Comparison of ENCODE assay signal across 21 mouse cellular contexts in genomic region chr6:84228196-84228595, GRCm38 (mm10).
A peak's percentile ranks its signal among the peaks of the same experiment; 100 is the strongest.
DNase-seq lines count a peak whose midpoint lies in the region; ATAC-seq and TF ChIP-seq lines count a peak whose summit lies in the region.
"Had no signal": no experiment of that assay in that cellular context is flagged by ENCODE, and none has a peak within 500 bp of the region (broad histone marks: within the 10 kb centered on the region; RNA-seq: fewer than 3 reads in every experiment).

No protein-coding gene starts in this region.

- no peak for ATAC-seq in forebrain, embryonic 13.5 days
- no peak for ATAC-seq in kidney, embryonic 14.5 days (ENCODE audit: low FRiP score, low TSS enrichment)
- ATAC-seq in neural tube, embryonic 15.5 days (ENCODE audit: low FRiP score), result no peak
- ATAC-seq: CD4-positive, CD25-positive, alpha-beta regulatory T cell, adult 4 months; lung, postnatal 0 days had no signal

- 58% methylated on average over 4 of the region's 4 CpGs for WGBS in forebrain, embryonic 10.5 days
- 68% methylated on average over 4 of the region's 4 CpGs for WGBS in forebrain, embryonic 13.5 days
- WGBS in kidney, embryonic 14.5 days, result 81% methylated on average over 4 of the region's 4 CpGs
- WGBS in neural tube, embryonic 15.5 days, result 86% methylated on average over 4 of the region's 4 CpGs

- H3K27ac ChIP-seq in forebrain, embryonic 10.5 days, result peak overlapping the region; percentile 73
- no peak overlapping the region for H3K27ac ChIP-seq in forebrain, embryonic 13.5 days
- H3K27ac ChIP-seq in kidney, embryonic 14.5 days (ENCODE audit: low read depth, low read length), result no peak overlapping the region
- H3K27ac ChIP-seq in neural tube, embryonic 15.5 days (replicated peaks), result no peak overlapping the region
- H3K27ac ChIP-seq: embryonic facial prominence, embryonic 15.5 days; hindbrain, embryonic 14.5 days; layer of hippocampus, adult 2 months; liver, embryonic 15.5 days; midbrain, embryonic 12.5 days; neural tube, embryonic 13.5 days had no signal

- no peak overlapping the region for H3K4me2 ChIP-seq in forebrain, embryonic 13.5 days
- H3K4me2 ChIP-seq in kidney, embryonic 14.5 days (replicated peaks; ENCODE audit: low read depth, low read length), result no peak overlapping the region
- no peak overlapping the region for H3K4me2 ChIP-seq in neural tube, embryonic 15.5 days
- H3K4me2 ChIP-seq: embryonic facial prominence, embryonic 15.5 days; hindbrain, embryonic 14.5 days; liver, embryonic 15.5 days; midbrain, embryonic 12.5 days; neural tube, embryonic 13.5 days had no signal

- H3K4me3 ChIP-seq in forebrain, embryonic 10.5 days, result no peak overlapping the region
- H3K4me3 ChIP-seq in forebrain, embryonic 13.5 days, result no peak overlapping the region
- no peak overlapping the region for H3K4me3 ChIP-seq in kidney, embryonic 14.5 days (ENCODE audit: low read length)
- H3K4me3 ChIP-seq in E14TG2a.4 (replicated peaks; ENCODE audit: low read length), result peak overlapping the region; percentile 13; the same call in 1 of the 2 replicates
- no peak overlapping the region for H3K4me3 ChIP-seq in neural tube, embryonic 15.5 days (replicated peaks)
- H3K4me3 ChIP-seq: embryonic facial prominence, embryonic 15.5 days; layer of hippocampus, adult 2 months; liver, embryonic 15.5 days; midbrain, embryonic 12.5 days; neural tube, embryonic 13.5 days had no signal

- no peak overlapping the region for H3K9ac ChIP-seq in forebrain, embryonic 13.5 days
- H3K9ac ChIP-seq in kidney, embryonic 14.5 days (ENCODE audit: low read depth, low read length), result no peak overlapping the region
- H3K9ac ChIP-seq in neural tube, embryonic 15.5 days (replicated peaks), result no peak overlapping the region
- H3K9ac ChIP-seq: embryonic facial prominence, embryonic 15.5 days; hindbrain, embryonic 14.5 days; liver, embryonic 15.5 days; midbrain, embryonic 12.5 days; neural tube, embryonic 13.5 days had no signal

- TF ChIP-seq CTCF in E14TG2a.4 (conservative IDR thresholded peaks at IDR 0.05; ENCODE audit: low read length), result no peak

- no peak for DNase-seq in forebrain, embryonic 10.5 days (ENCODE audit: extremely low spot score, low spot score)
- peak; percentile 51 for DNase-seq in kidney, adult 11 months
- DNase-seq in kidney, postnatal 36 days, result peak; percentile 46 to 76
- no peak for DNase-seq in spleen, postnatal 4 days (ENCODE audit: low spot score in 2 of 2)
- DNase-seq: adrenal gland, postnatal 14 days; cerebellum, adult 9-11 months; heart, postnatal 14 days; layer of hippocampus, postnatal 36 days; thymus, postnatal 36 days had no signal

- H3K36me3 ChIP-seq in forebrain, embryonic 10.5 days (replicated peaks), result no peaks in the 10 kb centered on the region
- H3K36me3 ChIP-seq in forebrain, embryonic 13.5 days (ENCODE audit: poor library complexity, severe bottlenecking), result no peaks in the 10 kb centered on the region
- H3K36me3 ChIP-seq in kidney, embryonic 14.5 days (ENCODE audit: control insufficient read depth, insufficient read depth, low read length), result no peaks in the 10 kb centered on the region
- H3K36me3 ChIP-seq in E14TG2a.4 (ENCODE audit: insufficient read depth, low read length), result no peaks in the 10 kb centered on the region
- no peaks in the 10 kb centered on the region for H3K36me3 ChIP-seq in neural tube, embryonic 15.5 days
- H3K36me3 ChIP-seq: embryonic facial prominence, embryonic 15.5 days; liver, embryonic 15.5 days; midbrain, embryonic 12.5 days; neural tube, embryonic 13.5 days had no signal

- H3K4me1 ChIP-seq in forebrain, embryonic 10.5 days, result peaks cover 53% of the 10 kb centered on the region
- peaks cover 34% of the 10 kb centered on the region for H3K4me1 ChIP-seq in forebrain, embryonic 13.5 days
- H3K4me1 ChIP-seq in kidney, embryonic 14.5 days (ENCODE audit: control insufficient read depth, insufficient read depth, low read length), result no peaks in the 10 kb centered on the region
- peaks cover 48% of the 10 kb centered on the region for H3K4me1 ChIP-seq in E14TG2a.4 (replicated peaks; ENCODE audit: low read depth, low read length)
- peaks cover 5% of the 10 kb centered on the region; the same call in 1 of the 2 replicates for H3K4me1 ChIP-seq in neural tube, embryonic 15.5 days
- H3K4me1 ChIP-seq: liver, embryonic 15.5 days had no signal

- H3K27me3 ChIP-seq in forebrain, embryonic 10.5 days (ENCODE audit: poor library complexity, severe bottlenecking), result peaks cover 17% of the 10 kb centered on the region
- no peaks in the 10 kb centered on the region for H3K27me3 ChIP-seq in forebrain, embryonic 13.5 days
- H3K27me3 ChIP-seq in kidney, embryonic 14.5 days (ENCODE audit: control insufficient read depth, insufficient read depth, low read length), result no peaks in the 10 kb centered on the region
- peaks cover 42% of the 10 kb centered on the region for H3K27me3 ChIP-seq in E14TG2a.4 (ENCODE audit: insufficient read depth, low read length)
- peaks cover 3% of the 10 kb centered on the region; the same call in 1 of the 2 replicates for H3K27me3 ChIP-seq in neural tube, embryonic 15.5 days (replicated peaks)
- H3K27me3 ChIP-seq: embryonic facial prominence, embryonic 15.5 days; liver, embryonic 15.5 days; neural tube, embryonic 13.5 days had no signal

- H3K9me3 ChIP-seq in forebrain, embryonic 10.5 days, result no peaks in the 10 kb centered on the region
- no peaks in the 10 kb centered on the region for H3K9me3 ChIP-seq in forebrain, embryonic 13.5 days (replicated peaks)
- H3K9me3 ChIP-seq in kidney, embryonic 14.5 days (ENCODE audit: control insufficient read depth, low read length), result no peaks in the 10 kb centered on the region
- H3K9me3 ChIP-seq in E14TG2a.4 (ENCODE audit: low read length), result no peaks in the 10 kb centered on the region
- H3K9me3 ChIP-seq in neural tube, embryonic 15.5 days (replicated peaks), result no peaks in the 10 kb centered on the region
- H3K9me3 ChIP-seq: embryonic facial prominence, embryonic 15.5 days; liver, embryonic 15.5 days; midbrain, embryonic 12.5 days; neural tube, embryonic 13.5 days had no signal

Comparison
In these comparisons a context has a peak if more than half of its experiments do, and no peak if none do; other contexts are left out.
1. DNase-seq: peak in kidney, adult 11 months (single experiment) and kidney, postnatal 36 days (2 of 2); none in forebrain, embryonic 10.5 days (single experiment) and spleen, postnatal 4 days (0 of 2).